Comparison of ENCODE assay signal across 9 mouse cellular contexts in genomic region chr12:83874597-83874996, GRCm38 (mm10). TPM values are rescaled to one million over a fixed set of nuclear protein-coding genes. Genes with fewer than 3 reads are reported as not detected.
DNase-seq lines count a peak whose midpoint lies in the region; ATAC-seq and TF ChIP-seq lines count a peak whose summit lies in the region.
"Had no signal": no experiment of that assay in that cellular context is flagged by ENCODE, and none has a peak within 500 bp of the region (broad histone marks: within the 10 kb centered on the region; RNA-seq: fewer than 3 reads in every experiment).

No protein-coding gene starts in this region.

- H3K4me2 ChIP-seq in lung, embryonic 14.5 days, result no peak overlapping the region
- H3K4me2 ChIP-seq in hindbrain, embryonic 16.5 days (ENCODE audit: low read length), result no peak overlapping the region
- H3K4me2 ChIP-seq: limb, embryonic 12.5 days had no signal

- WGBS in lung, embryonic 14.5 days, result 97% methylated on average over 4 of the region's 4 CpGs
- WGBS in thymus, adult 2 months, result 93% methylated on average over 4 of the region's 4 CpGs
- 89% methylated on average over 4 of the region's 4 CpGs for WGBS in hindbrain, embryonic 16.5 days

- H3K4me3 ChIP-seq in lung, embryonic 14.5 days (ENCODE audit: low read depth, low read length), result no peak overlapping the region
- H3K4me3 ChIP-seq in thymus, adult 2 months (ENCODE audit: control insufficient read depth, insufficient read depth, low read length), result no peak overlapping the region
- no peak overlapping the region for H3K4me3 ChIP-seq in hindbrain, embryonic 16.5 days (ENCODE audit: low read length)
- H3K4me3 ChIP-seq: limb, embryonic 12.5 days had no signal

- H3K9ac ChIP-seq in lung, embryonic 14.5 days, result no peak overlapping the region
- H3K9ac ChIP-seq in hindbrain, embryonic 16.5 days (ENCODE audit: low read depth, low read length), result no peak overlapping the region
- H3K9ac ChIP-seq: limb, embryonic 12.5 days had no signal

- DNase-seq in adrenal gland, postnatal 25 days, result peak; percentile 7
- no peak for DNase-seq in adrenal gland, adult 8-10 months
- DNase-seq in cerebellum, adult 11-12 months, result peak; percentile 63
- DNase-seq in heart, postnatal 4 days, result peak; percentile 39
- peak; percentile 18 for DNase-seq in lung, embryonic 14.5 days
- no peak for DNase-seq in thymus, adult 2 months
- DNase-seq in testis, postnatal 10 days (ENCODE audit: low spot score), result no peak

- H3K27me3 ChIP-seq in lung, embryonic 14.5 days (ENCODE audit: insufficient read depth, low read length), result no peaks in the 10 kb centered on the region
- no peaks in the 10 kb centered on the region for H3K27me3 ChIP-seq in thymus, adult 2 months (ENCODE audit: control insufficient read depth, insufficient read depth, low read length)
- no peaks in the 10 kb centered on the region for H3K27me3 ChIP-seq in hindbrain, embryonic 16.5 days (replicated peaks; ENCODE audit: control insufficient read depth, insufficient read depth, low read length)
- H3K27me3 ChIP-seq: limb, embryonic 12.5 days had no signal

- no peaks in the 10 kb centered on the region for H3K4me1 ChIP-seq in lung, embryonic 14.5 days (ENCODE audit: insufficient read depth)
- H3K4me1 ChIP-seq in thymus, adult 2 months (replicated peaks; ENCODE audit: control insufficient read depth, insufficient read depth, low read length), result no peaks in the 10 kb centered on the region
- H3K4me1 ChIP-seq in hindbrain, embryonic 16.5 days (ENCODE audit: control insufficient read depth, insufficient read depth, low read depth, low read length), result no peaks in the 10 kb centered on the region
- H3K4me1 ChIP-seq: limb, embryonic 12.5 days had no signal

- H3K27ac ChIP-seq in lung, embryonic 14.5 days (ENCODE audit: low read depth), result no peak overlapping the region
- H3K27ac ChIP-seq in thymus, adult 2 months (ENCODE audit: control insufficient read depth, insufficient read depth, low read length), result no peak overlapping the region
- no peak overlapping the region for H3K27ac ChIP-seq in hindbrain, embryonic 16.5 days (ENCODE audit: low read depth, low read length)
- H3K27ac ChIP-seq: limb, embryonic 12.5 days had no signal

- H3K9me3 ChIP-seq in lung, embryonic 14.5 days (ENCODE audit: low read depth, low read length), result no peaks in the 10 kb centered on the region
- H3K9me3 ChIP-seq in hindbrain, embryonic 16.5 days (ENCODE audit: control insufficient read depth, low read length), result no peaks in the 10 kb centered on the region
- H3K9me3 ChIP-seq: limb, embryonic 12.5 days had no signal

- H3K36me3 ChIP-seq in lung, embryonic 14.5 days (ENCODE audit: insufficient read depth), result peaks cover 16% of the 10 kb centered on the region
- H3K36me3 ChIP-seq in thymus, adult 2 months (ENCODE audit: control insufficient read depth, insufficient read depth, low read length), result no peaks in the 10 kb centered on the region
- 0 out of 2 replicates have a peak, but pooled peaks cover 3% of the 10 kb centered on the region for H3K36me3 ChIP-seq in hindbrain, embryonic 16.5 days (ENCODE audit: control insufficient read depth, insufficient read depth, low read length)

- ATAC-seq in lung, embryonic 14.5 days (ENCODE audit: insufficient read depth), result no peak
- no peak for ATAC-seq in hindbrain, embryonic 16.5 days

- no peak for TF ChIP-seq CTCF in lung, embryonic 14.5 days (IDR thresholded peaks at IDR 0.05; ENCODE audit: low read depth)
- no peak for TF ChIP-seq CTCF in thymus, adult 2 months (IDR thresholded peaks at IDR 0.05; ENCODE audit: borderline replicate concordance, control insufficient read depth, extremely low read depth, insufficient read depth, low read length, poor library complexity)

- TF ChIP-seq POLR2A in thymus, adult 2 months (IDR thresholded peaks at IDR 0.05; ENCODE audit: control insufficient read depth, extremely low read depth, insufficient read depth, low read length, poor library complexity), result no peak

RNA-seq across cellular contexts. Expression of gene Numb, which starts 47.1 kb away (rescaled TPM):
- total RNA-seq in adrenal gland, postnatal 25 days (2021), result 47.5 and 52.1 TPM in 2 replicates
- 10 to 100 TPM; 42.0 to 62.1 (median 55.7) TPM for total RNA-seq in adrenal gland, adult 8-10 months (2022)
- 10 to 100 TPM; 34.5 to 37.1 TPM for total RNA-seq in heart, postnatal 4 days (2021)
- polyA plus RNA-seq in lung, embryonic 14.5 days (2014; fragmentation: Nextera tagmentation; extraction: Ambion mirVana), result 36.0 and 38.3 TPM in 2 replicates
- 42.0 and 44.4 TPM in 2 replicates for polyA plus RNA-seq in thymus, adult 2 months (2012; rRNA removed)
- 15.7 and 17.2 TPM in 2 replicates for polyA plus RNA-seq in hindbrain, embryonic 16.5 days (2015; fragmentation: Nextera tagmentation; extraction: Ambion mirVana)

Comparison
In these comparisons a context has a peak if more than half of its experiments do, and no peak if none do; other contexts are left out.
1. DNase-seq: peak in adrenal gland, postnatal 25 days (single experiment), cerebellum, adult 11-12 months (single experiment), heart, postnatal 4 days (single experiment) and lung, embryonic 14.5 days (single experiment); none in adrenal gland, adult 8-10 months (single experiment), thymus, adult 2 months (single experiment) and testis, postnatal 10 days (single experiment).